Mouse (Mus musculus) inflammation-experienced regulatory T-cells (primary cell): ENCODE results near the gene Olfr130. TPM values are rescaled to one million over a fixed set of nuclear protein-coding genes. Genes with fewer than 3 reads are reported as not detected.

Experiments
- polyA plus RNA-seq, 2 experiments: library from polyadenylated mRNA; unstranded; fragments of 100-300 nt; shearing (Covaris generic); gene quantifications; one replicate each; pipeline ENCODE4 v1.2.1; 2017

Olfr130 gene
- polyA plus RNA-seq = not detected

DNA sequence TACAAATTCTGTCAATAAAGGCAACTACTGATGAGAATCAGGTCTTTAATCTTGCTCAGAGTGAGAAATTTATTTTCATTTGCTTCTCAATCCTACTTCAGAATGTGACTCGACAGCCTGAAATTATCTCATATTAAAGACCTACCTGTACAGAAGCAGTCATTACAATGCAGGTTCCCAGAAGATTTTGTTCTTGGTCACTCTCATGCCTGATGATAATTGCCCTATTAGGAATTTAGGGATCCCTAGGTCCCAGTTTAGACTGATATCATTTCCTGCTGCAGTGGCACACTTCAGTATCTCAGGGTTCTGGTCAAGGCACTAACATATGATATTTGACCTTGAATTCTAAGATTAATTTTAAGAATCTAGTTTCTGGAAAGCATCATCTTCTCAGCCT lies at the start of gene Olfr130:
Olfr130 (plus strand) TSS at position 301 of the 400 bp plus-strand sequence.

DNA sequence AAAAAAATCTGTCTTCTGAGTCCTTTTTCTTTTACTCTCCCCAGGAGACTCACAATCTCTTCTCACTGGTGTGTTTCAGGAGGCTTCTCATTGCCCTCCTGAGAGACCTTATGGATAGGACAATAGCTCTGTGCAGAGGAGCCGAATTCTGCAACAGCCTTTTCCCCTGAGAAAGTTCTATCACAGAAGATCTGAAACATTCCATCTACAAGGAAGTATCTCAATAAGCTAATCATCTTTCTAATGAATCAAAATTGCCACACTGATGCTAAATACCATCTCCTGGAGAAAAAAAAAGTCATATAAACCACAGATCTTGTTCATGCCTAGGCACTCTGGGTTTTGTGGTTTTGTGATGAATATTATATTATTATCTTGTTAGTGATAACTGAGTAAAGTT lies 3.7 kb upstream of the Olfr130 start, which contains the start of gene Olfr129:
Olfr129 (minus strand) TSS at position 101 of the 400 bp plus-strand sequence.

DNA sequence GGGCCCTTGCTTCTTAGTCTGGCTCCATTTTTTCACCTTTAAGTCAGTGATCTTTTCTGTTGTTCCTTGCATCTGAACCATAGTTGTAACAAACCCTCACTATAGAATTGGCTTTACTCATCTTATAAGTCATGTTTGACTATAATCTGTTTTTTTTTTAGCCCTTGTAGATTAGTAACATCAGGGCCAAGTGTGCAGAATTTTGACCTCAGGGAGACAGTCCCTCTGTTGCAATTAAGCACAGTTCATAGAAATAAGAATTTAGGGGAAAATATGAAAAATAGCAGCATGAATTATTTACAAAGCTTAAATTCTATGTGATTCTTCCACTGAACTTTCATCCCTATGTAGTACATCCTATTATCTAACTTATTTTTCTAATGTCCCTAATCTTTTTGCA lies 24.9 kb downstream of the Olfr130 start, which contains the start of gene Olfr131:
Olfr131 (minus strand) TSS at position 101 of the 400 bp plus-strand sequence.

Other genes starting within 250 kb of the Olfr130 start
- not detected for gene Olfr125, start 231.0 kb upstream of the Olfr130 start, polyA plus RNA-seq
- gene Olfr126, start 216.4 kb upstream of the Olfr130 start, polyA plus RNA-seq = under 1 TPM in 1 of 2 experiments, not detected in 1; 0.40 TPM
- 1 to 10 TPM in 1 of 2 experiments, under 1 TPM in 1; 0.10 to 1.0 TPM for gene Olfr127, start 163.5 kb upstream of the Olfr130 start, polyA plus RNA-seq
- under 1 TPM; 0.18 to 0.78 TPM for gene Olfr128, start 143.4 kb upstream of the Olfr130 start, polyA plus RNA-seq
- gene Olfr761, start 110.8 kb upstream of the Olfr130 start, polyA plus RNA-seq = not detected
- under 1 TPM; 0.12 to 0.29 TPM for gene Olfr129, start 3.8 kb upstream of the Olfr130 start, polyA plus RNA-seq
- gene Olfr131, start 24.8 kb downstream of the Olfr130 start, polyA plus RNA-seq = under 1 TPM in 1 of 2 experiments, not detected in 1; 0.17 TPM
- gene Olfr132, start 70.6 kb downstream of the Olfr130 start, polyA plus RNA-seq = not detected
- not detected for gene Olfr133, start 81.4 kb downstream of the Olfr130 start, polyA plus RNA-seq
- 1 to 10 TPM in 1 of 2 experiments, under 1 TPM in 1; 0.17 to 1.6 TPM for gene Olfr134, start 107.5 kb downstream of the Olfr130 start, polyA plus RNA-seq
- gene Olfr135, start 140.4 kb downstream of the Olfr130 start, polyA plus RNA-seq = not detected
- gene Olfr138, start 197.1 kb downstream of the Olfr130 start, polyA plus RNA-seq = under 1 TPM in 1 of 2 experiments, not detected in 1; 0.23 TPM
- gene Olfr137, start 243.6 kb downstream of the Olfr130 start, polyA plus RNA-seq = not detected